Mouse (Mus musculus) bone marrow, adult 2 months (tissue): Measurements from ENCODE around the gene Ccdc154.

Source experiments
- CTCF ChIP-seq: fragments of 200-500 bp; IDR thresholded peaks from 2 replicates; pipeline ENCODE4 v1.5.1; 2011; ENCODE audit warnings: low read length, control low read depth; ENCODE audit not compliant: control insufficient read depth, insufficient read depth
- POLR2A ChIP-seq: fragments of 200-500 bp; IDR thresholded peaks from 2 replicates; pipeline ENCODE4 v1.6.1; 2011; ENCODE audit warnings: low read depth, mild to moderate bottlenecking, control low read depth, low read length, borderline replicate concordance; ENCODE audit not compliant: control insufficient read depth

GRCm38 (mm10) chr17:25202401-25202800 lies 40.1 kb downstream of the Ccdc154 start:
- TF ChIP-seq CTCF (no peak), POLR2A (no peak)
